Mouse (Mus musculus) ES-Bruce4 (cell line): Measurements from ENCODE around the gene Fbxo36. TPM values are rescaled to one million over a fixed set of nuclear protein-coding genes. Genes with fewer than 3 reads are reported as not detected.

Experiments used
- H3K27ac ChIP-seq: 2 replicates; pipeline ENCODE4 v1.5.1; 2012; ENCODE audit warnings: low read length, inconsistent platforms; ENCODE audit not compliant: insufficient read depth
- H3K27me3 ChIP-seq: 2 replicates; pipeline ENCODE4 v1.6.1; 2012; ENCODE audit warnings: mild to moderate bottlenecking, low read length, inconsistent platforms; ENCODE audit not compliant: control insufficient read depth, poor library complexity, insufficient read depth, severe bottlenecking
- H3K36me3 ChIP-seq: 2 replicates; pipeline ENCODE4 v1.6.1; 2012; ENCODE audit warnings: inconsistent platforms, mild to moderate bottlenecking, low read length, moderate library complexity; ENCODE audit not compliant: control insufficient read depth, poor library complexity, insufficient read depth, severe bottlenecking
- H3K4me1 ChIP-seq: one replicate; pipeline ENCODE4 v1.8.1; 2011; ENCODE audit warnings: low read length; ENCODE audit not compliant: control insufficient read depth, insufficient read depth
- H3K4me3 ChIP-seq: 2 replicates; pipeline ENCODE4 v1.5.1; 2011; ENCODE audit warnings: low read depth, mild to moderate bottlenecking, low read length
- H3K9ac ChIP-seq: 2 replicates; pipeline ENCODE4 v1.6.1; 2012; ENCODE audit warnings: low read depth, mild to moderate bottlenecking, inconsistent platforms; ENCODE audit not compliant: poor library complexity, severe bottlenecking
- H3K9me3 ChIP-seq: replicated peaks from 2 replicates; pipeline ENCODE4 v1.6.1; 2012; ENCODE audit warnings: mild to moderate bottlenecking, low read length, inconsistent platforms; ENCODE audit not compliant: control insufficient read depth, poor library complexity, insufficient read depth, severe bottlenecking
- CTCF ChIP-seq: IDR thresholded peaks from one replicate; pipeline ENCODE4 v1.8.1; 2011; ENCODE audit warnings: low read depth, low read length
- EP300 ChIP-seq: IDR thresholded peaks from 2 replicates; pipeline ENCODE4 v1.6.1; 2011; ENCODE audit warnings: low read depth, low read length; ENCODE audit not compliant: insufficient read depth
- POLR2A ChIP-seq: IDR thresholded peaks from one replicate; pipeline ENCODE4 v1.8.1; 2011; ENCODE audit warnings: low read length; ENCODE audit not compliant: insufficient read depth
- polyA plus RNA-seq: library from polyadenylated mRNA; stranded (reverse); fragments of >200 nt; gene quantifications from 2 replicates; pipeline ENCODE4 v1.2.4, GENCODE M21; 2011; ENCODE audit warnings: low read depth; ENCODE audit not compliant: missing spikeins, insufficient read depth, insufficient read length

Gene Fbxo36
- polyA plus RNA-seq, 1 experiment: 13.5 TPM

DNA sequence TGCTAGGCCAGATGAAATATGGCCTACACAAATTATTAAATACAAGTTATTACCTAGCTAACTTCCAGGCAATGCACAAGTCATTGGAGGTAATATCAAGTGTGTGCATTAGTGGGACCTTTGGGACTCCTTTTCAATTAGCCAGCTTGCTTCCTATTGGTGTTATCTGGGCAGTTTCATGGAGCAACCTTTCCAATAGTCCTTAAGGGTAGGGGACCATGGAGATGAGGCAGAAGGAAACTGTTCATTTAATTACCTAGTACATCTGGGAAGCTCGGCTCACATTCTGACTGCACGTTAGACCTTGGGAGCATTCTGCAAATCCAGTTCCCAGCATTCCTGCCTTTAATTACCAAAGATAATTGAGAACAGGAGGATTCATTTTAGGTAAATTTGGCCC lies 64.8 kb downstream of the Fbxo36 start:
- H3K27ac ChIP-seq: no peak overlapping the region

DNA sequence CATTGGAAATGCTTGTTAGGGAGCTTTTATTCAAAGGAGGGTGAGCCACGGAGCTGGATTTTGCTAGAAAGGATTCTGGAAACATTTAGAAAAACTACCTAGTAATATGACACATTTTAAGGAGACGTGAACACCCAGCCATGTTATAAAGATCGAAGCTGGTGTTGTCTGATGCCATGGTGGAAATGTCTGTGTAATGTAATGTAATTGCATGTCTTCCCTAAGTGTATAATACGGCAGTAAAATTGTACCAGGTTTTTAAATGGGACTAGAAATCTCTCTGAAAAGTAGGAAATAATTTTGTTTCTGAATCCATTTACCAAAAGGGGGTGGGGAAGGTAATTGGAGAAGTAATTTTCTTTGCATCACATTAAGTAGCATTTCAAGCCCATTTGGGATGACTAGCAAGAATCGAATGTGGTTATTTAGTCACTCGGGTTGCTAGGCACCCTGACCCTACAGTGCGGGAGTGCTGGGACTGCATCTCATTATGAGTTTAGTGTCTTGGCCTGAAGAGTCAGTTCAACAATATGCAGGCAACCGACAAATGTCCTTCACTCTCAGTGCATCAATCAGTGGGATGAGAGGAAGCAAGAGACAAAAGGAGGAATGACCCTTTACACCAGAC lies 70.7 kb downstream of the Fbxo36 start:
- no peaks in the 10 kb centered on the region for H3K27me3 ChIP-seq
- no peaks in the 10 kb centered on the region for H3K4me1 ChIP-seq
- H3K9ac ChIP-seq: no peak overlapping the region
- no peak overlapping the region for H3K4me3 ChIP-seq
- no peak for TF ChIP-seq POLR2A
- TF ChIP-seq EP300: no peak
- TF ChIP-seq CTCF: no peak
- no peak overlapping the region for H3K27ac ChIP-seq
- 0 out of 2 replicates have a peak, but pooled peaks cover 4% of the 10 kb centered on the region for H3K9me3 ChIP-seq
- H3K36me3 ChIP-seq: no peaks in the 10 kb centered on the region

More for the DNA sequence above, 64.8 kb downstream of the Fbxo36 start:
- Histone ChIP-seq H3K9ac (no peak overlapping the region), H3K27me3 (no peaks in the 10 kb centered on the region), H3K4me3 (no peak overlapping the region), H3K4me1 (no peaks in the 10 kb centered on the region), H3K36me3 (no peaks in the 10 kb centered on the region), H3K9me3 (no peaks in the 10 kb centered on the region)
- TF ChIP-seq POLR2A (no peak), CTCF (no peak)

DNA sequence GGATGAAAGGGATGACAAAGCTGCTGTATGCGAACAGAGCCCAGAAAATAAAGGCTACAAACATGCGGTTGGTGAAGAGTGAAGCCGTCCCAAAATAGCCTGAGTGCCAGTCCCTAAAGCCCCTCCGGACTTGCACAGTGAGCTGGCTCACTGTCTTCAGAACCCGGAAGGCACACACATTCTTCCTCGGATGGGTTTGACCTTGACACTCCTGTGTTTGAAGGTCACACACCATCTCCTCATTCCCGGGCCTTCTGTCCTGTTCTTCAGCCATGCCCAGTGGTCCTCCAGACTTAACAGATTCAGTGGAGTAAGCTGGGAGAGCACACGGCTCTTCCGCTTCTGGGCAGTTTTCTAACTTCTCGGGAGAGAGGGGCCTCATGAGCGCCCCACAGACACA lies 72.9 kb downstream of the Fbxo36 start:
- H3K4me1 ChIP-seq: no peaks in the 10 kb centered on the region
- no peak overlapping the region for H3K9ac ChIP-seq
- TF ChIP-seq CTCF (no peak), EP300 (no peak), POLR2A (no peak)
- H3K4me3 ChIP-seq: no peak overlapping the region
- H3K9me3 ChIP-seq: 0 out of 2 replicates have a peak, but pooled peaks cover 4% of the 10 kb centered on the region
- no peaks in the 10 kb centered on the region for H3K27me3 ChIP-seq
- no peak overlapping the region for H3K27ac ChIP-seq
- no peaks in the 10 kb centered on the region for H3K36me3 ChIP-seq

DNA sequence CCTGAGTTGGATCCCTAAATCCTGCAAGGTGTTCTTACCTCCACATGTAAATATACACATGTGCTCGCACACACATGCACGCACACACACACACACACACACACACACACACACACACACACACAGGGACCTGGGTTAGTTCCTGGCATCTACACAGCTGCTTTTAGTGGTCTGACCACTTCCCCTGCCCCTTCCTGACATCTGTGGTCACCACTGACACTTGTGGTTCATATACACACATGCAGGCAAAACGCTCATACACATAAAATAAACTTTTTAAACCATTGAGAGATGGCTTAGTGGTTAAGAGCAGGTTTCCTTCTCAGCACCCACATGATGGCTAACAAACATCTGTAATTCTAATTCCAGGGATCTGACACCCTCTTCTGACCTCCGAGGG lies 75.4 kb downstream of the Fbxo36 start:
- Histone ChIP-seq H3K36me3 (no peaks in the 10 kb centered on the region), H3K4me3 (no peak overlapping the region), H3K27ac (no peak overlapping the region), H3K4me1 (no peaks in the 10 kb centered on the region), H3K27me3 (no peaks in the 10 kb centered on the region), H3K9ac (no peak overlapping the region), H3K9me3 (0 out of 2 replicates have a peak, but pooled peaks cover 4% of the 10 kb centered on the region)
- TF ChIP-seq POLR2A: no peak
- no peak for TF ChIP-seq CTCF
- TF ChIP-seq EP300: no peak

DNA sequence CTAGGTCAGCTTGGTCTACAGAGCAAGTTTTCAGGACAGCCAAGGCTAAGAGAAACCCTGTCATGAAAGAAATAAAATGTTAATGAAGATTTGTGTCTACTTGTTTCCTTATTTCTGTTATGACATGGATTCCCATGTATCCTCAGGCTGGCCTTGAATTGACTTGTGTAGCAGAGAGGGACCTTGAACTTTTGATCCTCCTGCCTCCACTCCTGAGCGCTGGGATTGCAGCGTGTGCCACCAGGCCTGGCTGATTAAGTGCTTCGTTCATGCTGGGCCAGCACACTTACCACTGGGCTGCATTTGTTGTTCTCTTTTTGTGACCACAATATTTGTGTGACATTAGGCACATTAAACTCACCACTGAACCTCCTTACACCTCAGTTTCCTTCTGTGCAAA lies 79.2 kb downstream of the Fbxo36 start:
- Histone ChIP-seq H3K27ac (no peak overlapping the region), H3K4me3 (no peak overlapping the region), H3K27me3 (no peaks in the 10 kb centered on the region), H3K9ac (no peak overlapping the region), H3K9me3 (no peaks in the 10 kb centered on the region), H3K36me3 (no peaks in the 10 kb centered on the region), H3K4me1 (no peaks in the 10 kb centered on the region)
- TF ChIP-seq POLR2A: no peak
- TF ChIP-seq EP300: no peak
- TF ChIP-seq CTCF: no peak

DNA sequence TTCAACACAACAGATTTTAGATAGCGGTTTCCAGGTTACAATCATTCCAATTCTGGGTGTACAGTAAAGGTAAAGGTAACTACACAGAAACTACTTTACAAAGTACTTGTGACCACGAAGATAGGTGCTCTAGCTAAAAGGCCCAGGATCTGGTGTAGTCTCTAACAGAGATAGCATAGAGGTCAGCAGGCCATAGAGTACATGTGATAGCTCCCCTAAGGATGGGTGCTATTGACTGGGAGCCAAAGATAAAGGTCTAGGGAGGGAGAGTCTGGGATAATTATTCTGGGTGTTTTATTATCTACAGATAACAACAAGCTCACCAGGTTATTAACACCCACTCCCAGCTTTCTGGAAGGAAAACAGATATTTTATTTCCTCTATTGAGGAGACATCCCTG lies 83.8 kb downstream of the Fbxo36 start:
- Histone ChIP-seq H3K36me3 (no peaks in the 10 kb centered on the region), H3K27me3 (no peaks in the 10 kb centered on the region), H3K27ac (no peak overlapping the region), H3K9ac (no peak overlapping the region), H3K4me1 (peaks cover 1% of the 10 kb centered on the region), H3K4me3 (no peak overlapping the region), H3K9me3 (no peaks in the 10 kb centered on the region)
- no peak for TF ChIP-seq EP300
- TF ChIP-seq POLR2A: no peak
- no peak for TF ChIP-seq CTCF
